Mouse (Mus musculus): Measurements from ENCODE around the gene Mpv17l. TPM values are rescaled to one million over a fixed set of nuclear protein-coding genes. Genes with fewer than 3 reads are reported as not detected.

The Mpv17l gene
- polyA plus RNA-seq, 1 experiment from 2014 or later, result 2.7 TPM

Other genes with a start within 250 kb of the Mpv17l start
- 43.3 and 44.1 TPM in 2 replicates for gene Parn, start 235.0 kb upstream of the Mpv17l start, polyA plus RNA-seq (2014; fragmentation: Nextera tagmentation; extraction: Ambion mirVana)
- gene Bfar, start 231.3 kb upstream of the Mpv17l start, polyA plus RNA-seq (2014; fragmentation: Nextera tagmentation; extraction: Ambion mirVana), result 41.2 and 48.4 TPM in 2 replicates
- 9.1 and 9.9 TPM in 2 replicates for gene 3110001I22Rik, start 231.2 kb upstream of the Mpv17l start, polyA plus RNA-seq (2014; fragmentation: Nextera tagmentation; extraction: Ambion mirVana)
- gene Pla2g10, start 172.2 kb upstream of the Mpv17l start, polyA plus RNA-seq (2014; fragmentation: Nextera tagmentation; extraction: Ambion mirVana), result not detected in 2 replicates
- 102 and 107 TPM in 2 replicates for gene Rrn3, start 122.5 kb upstream of the Mpv17l start, polyA plus RNA-seq (2014; fragmentation: Nextera tagmentation; extraction: Ambion mirVana)
- 151 and 159 TPM in 2 replicates for gene Ntan1, start 84.3 kb upstream of the Mpv17l start, polyA plus RNA-seq (2014; fragmentation: Nextera tagmentation; extraction: Ambion mirVana)
- 73.9 and 74.1 TPM in 2 replicates for gene Pdxdc1, start within 50 bp of the Mpv17l start, polyA plus RNA-seq (2014; fragmentation: Nextera tagmentation; extraction: Ambion mirVana)
- gene 2900011O08Rik, start 83.4 kb downstream of the Mpv17l start, polyA plus RNA-seq (2014; fragmentation: Nextera tagmentation; extraction: Ambion mirVana), result 28.6 and 30.3 TPM in 2 replicates
- 0.72 and 1.1 TPM in 2 replicates for gene Ifitm7, start 83.7 kb downstream of the Mpv17l start, polyA plus RNA-seq (2014; fragmentation: Nextera tagmentation; extraction: Ambion mirVana)